9 mouse cellular contexts compared by ENCODE assay signal in the genomic region with DNA sequence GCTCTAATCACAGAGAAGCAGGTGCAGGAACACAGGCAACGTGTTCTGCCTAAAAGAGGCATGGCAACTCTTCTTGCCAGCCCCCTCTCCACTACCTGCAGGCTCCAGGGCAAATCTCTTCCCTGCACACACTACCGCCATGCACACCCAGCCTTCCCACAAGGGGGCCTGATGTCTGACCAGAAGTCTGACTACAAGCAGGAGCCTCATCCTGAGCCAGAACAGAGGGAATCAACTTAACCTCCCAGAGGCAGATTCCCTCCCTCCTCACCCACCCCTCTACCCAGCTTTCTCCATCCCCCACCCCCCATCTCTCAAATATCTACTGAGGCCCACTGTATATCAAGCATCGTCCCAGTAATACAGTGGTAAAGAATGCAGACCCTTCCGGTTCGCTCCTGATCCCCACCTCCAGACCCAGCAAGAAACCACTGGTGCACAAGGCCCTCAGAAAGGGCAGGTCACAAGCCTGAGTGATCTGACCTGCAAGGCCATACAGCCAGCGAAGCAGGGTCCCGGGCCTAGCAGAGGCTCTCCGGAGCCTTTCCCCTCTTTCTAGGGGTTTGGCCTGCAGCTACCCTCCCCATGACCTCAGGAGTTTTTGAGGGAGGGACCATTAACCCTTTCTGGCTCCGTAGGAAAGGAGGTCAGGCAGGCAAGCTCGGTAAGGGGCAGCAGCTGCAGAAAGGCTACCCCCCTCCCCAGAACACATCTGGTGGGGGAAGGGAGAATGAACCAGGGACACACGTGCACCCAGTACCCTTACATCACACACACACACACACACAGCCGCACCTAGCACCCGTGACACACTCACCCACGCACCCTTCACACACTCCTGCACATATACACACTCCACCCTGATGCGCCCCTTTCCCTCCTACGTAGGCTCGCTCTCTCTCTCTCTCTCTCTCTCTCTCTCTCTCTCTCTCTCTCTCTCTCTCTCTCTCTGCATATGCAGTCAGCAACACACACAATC. TPM values are rescaled to one million over a fixed set of nuclear protein-coding genes. Genes with fewer than 3 reads are reported as not detected.
DNase-seq lines count a peak whose midpoint lies in the region; ATAC-seq lines count a peak whose summit lies in the region.
"Had no signal": no experiment of that assay in that cellular context is flagged by ENCODE, and none has a peak within 500 bp of the region (broad histone marks: within the 10 kb centered on the region; RNA-seq: fewer than 3 reads in every experiment).

No protein-coding gene starts in this region.

- peak overlapping the region; percentile 49 for H3K4me3 ChIP-seq in liver, embryonic 11.5 days (ENCODE audit: low read depth, low read length)
- H3K4me3 ChIP-seq in embryonic facial prominence, embryonic 10.5 days, result peak overlapping the region; percentile 69
- H3K4me3 ChIP-seq in hindbrain, embryonic 16.5 days (ENCODE audit: low read length), result peak overlapping the region; percentile 76
- H3K4me3 ChIP-seq in neural tube, embryonic 13.5 days, result peak overlapping the region; percentile 59

- no peak overlapping the region for H3K27ac ChIP-seq in liver, embryonic 11.5 days (ENCODE audit: low read depth, low read length)
- peak overlapping the region; percentile 80; the same call in 1 of the 2 replicates for H3K27ac ChIP-seq in embryonic facial prominence, embryonic 10.5 days (replicated peaks)
- H3K27ac ChIP-seq in hindbrain, embryonic 16.5 days (ENCODE audit: low read depth, low read length), result peak overlapping the region; percentile 55; the same call in 1 of the 2 replicates
- H3K27ac ChIP-seq in neural tube, embryonic 13.5 days (replicated peaks), result peak overlapping the region; percentile 87
- H3K27ac ChIP-seq: liver, embryonic 14.5 days had no signal

- ATAC-seq in liver, embryonic 11.5 days (replicated peaks; ENCODE audit: low FRiP score), result 0 out of 2 replicates have a peak, but pooled peaks have one; percentile 36
- peak; percentile 73 for ATAC-seq in hindbrain, embryonic 16.5 days
- peak; percentile 81 for ATAC-seq in neural tube, embryonic 13.5 days (ENCODE audit: low read depth)

- H3K9me3 ChIP-seq in liver, embryonic 11.5 days (ENCODE audit: control insufficient read depth, low read length), result no peaks in the 10 kb centered on the region
- no peaks in the 10 kb centered on the region for H3K9me3 ChIP-seq in embryonic facial prominence, embryonic 10.5 days
- H3K9me3 ChIP-seq in hindbrain, embryonic 16.5 days (ENCODE audit: control insufficient read depth, low read length), result no peaks in the 10 kb centered on the region
- no peaks in the 10 kb centered on the region for H3K9me3 ChIP-seq in neural tube, embryonic 13.5 days

- WGBS in liver, embryonic 11.5 days, result 13% methylated on average over 17 of the region's 17 CpGs
- 6% methylated on average over 17 of the region's 17 CpGs for WGBS in embryonic facial prominence, embryonic 10.5 days
- 15% methylated on average over 17 of the region's 17 CpGs for WGBS in hindbrain, embryonic 16.5 days
- 11% methylated on average over 17 of the region's 17 CpGs for WGBS in neural tube, embryonic 13.5 days

- H3K4me1 ChIP-seq in liver, embryonic 11.5 days (replicated peaks; ENCODE audit: control insufficient read depth, insufficient read depth, low read length), result no peaks in the 10 kb centered on the region; the same call in 1 of the 2 replicates
- H3K4me1 ChIP-seq in embryonic facial prominence, embryonic 10.5 days, result peaks cover 58% of the 10 kb centered on the region
- peaks cover 3% of the 10 kb centered on the region for H3K4me1 ChIP-seq in hindbrain, embryonic 16.5 days (ENCODE audit: control insufficient read depth, insufficient read depth, low read depth, low read length)
- H3K4me1 ChIP-seq in neural tube, embryonic 13.5 days (replicated peaks), result peaks cover 19% of the 10 kb centered on the region

- peaks cover 90% of the 10 kb centered on the region for H3K27me3 ChIP-seq in liver, embryonic 11.5 days (replicated peaks; ENCODE audit: control insufficient read depth, insufficient read depth, low read length)
- peaks cover 96% of the 10 kb centered on the region for H3K27me3 ChIP-seq in embryonic facial prominence, embryonic 10.5 days (replicated peaks; ENCODE audit: low read depth, poor library complexity, severe bottlenecking)
- H3K27me3 ChIP-seq in hindbrain, embryonic 16.5 days (replicated peaks; ENCODE audit: control insufficient read depth, insufficient read depth, low read length), result peaks cover 2% of the 10 kb centered on the region; the same call in 1 of the 2 replicates
- H3K27me3 ChIP-seq in neural tube, embryonic 13.5 days, result peaks cover 61% of the 10 kb centered on the region

- peak overlapping the region; percentile 71 for H3K4me2 ChIP-seq in liver, embryonic 11.5 days
- peak overlapping the region; percentile 74 for H3K4me2 ChIP-seq in hindbrain, embryonic 16.5 days (ENCODE audit: low read length)
- H3K4me2 ChIP-seq in neural tube, embryonic 13.5 days, result peak overlapping the region; percentile 75

- peak; percentile 32 for DNase-seq in liver, embryonic 11.5 days (ENCODE audit: low spot score)
- no peak for DNase-seq in liver
- peak; percentile 44 for DNase-seq in embryonic facial prominence, embryonic 10.5 days (ENCODE audit: low spot score)
- no peak for DNase-seq in layer of hippocampus, postnatal 10 days (ENCODE audit: low spot score in 2 of 2)
- DNase-seq in Muller cell, postnatal 12 days (ENCODE audit: inconsistent ontology term), result no peak
- DNase-seq in frontal cortex, postnatal 36 days (ENCODE audit: low spot score in 2 of 2), result no peak

- H3K9ac ChIP-seq in liver, embryonic 11.5 days (ENCODE audit: low read depth, low read length), result no peak overlapping the region
- peak overlapping the region; percentile 82 for H3K9ac ChIP-seq in hindbrain, embryonic 16.5 days (ENCODE audit: low read depth, low read length)
- peak overlapping the region; percentile 84 for H3K9ac ChIP-seq in neural tube, embryonic 13.5 days
- H3K9ac ChIP-seq: liver, embryonic 14.5 days had no signal

- no peaks in the 10 kb centered on the region for H3K36me3 ChIP-seq in liver, embryonic 11.5 days (ENCODE audit: control insufficient read depth, insufficient read depth, low read length)
- H3K36me3 ChIP-seq in embryonic facial prominence, embryonic 10.5 days (replicated peaks), result no peaks in the 10 kb centered on the region
- H3K36me3 ChIP-seq in hindbrain, embryonic 16.5 days (ENCODE audit: control insufficient read depth, insufficient read depth, low read length), result peaks cover 5% of the 10 kb centered on the region; the same call in 1 of the 2 replicates
- no peaks in the 10 kb centered on the region for H3K36me3 ChIP-seq in neural tube, embryonic 13.5 days

RNA-seq across cellular contexts. Expression of gene Prrt4, which starts 1.2 kb away (rescaled TPM):
- 0.34 and 0.55 TPM in 2 replicates for polyA plus RNA-seq in liver, embryonic 11.5 days (2014; fragmentation: Nextera tagmentation; extraction: Ambion mirVana)
- polyA plus RNA-seq in embryonic facial prominence, embryonic 10.5 days (2016; fragmentation: Nextera tagmentation; extraction: Ambion mirVana), result 1.9 and 2.0 TPM in 2 replicates
- 11.1 and 11.7 TPM in 2 replicates for polyA plus RNA-seq in hindbrain, embryonic 16.5 days (2015; fragmentation: Nextera tagmentation; extraction: Ambion mirVana)
- 4.8 TPM in 2 replicates for polyA plus RNA-seq in neural tube, embryonic 13.5 days (2015; fragmentation: Nextera tagmentation; extraction: Ambion mirVana)
- 10 to 100 TPM in 1 of 2 experiments, 1 to 10 TPM in 1; 8.1 to 10.3 TPM for total RNA-seq in layer of hippocampus, postnatal 10 days (2021)

RNA-seq across cellular contexts. Expression of gene Rbm28, which starts 13.4 kb away (rescaled TPM):
- polyA plus RNA-seq in liver, embryonic 11.5 days (2014; fragmentation: Nextera tagmentation; extraction: Ambion mirVana), result 48.4 and 54.6 TPM in 2 replicates
- polyA plus RNA-seq in embryonic facial prominence, embryonic 10.5 days (2016; fragmentation: Nextera tagmentation; extraction: Ambion mirVana), result 53.9 and 60.6 TPM in 2 replicates
- 33.8 and 41.6 TPM in 2 replicates for polyA plus RNA-seq in hindbrain, embryonic 16.5 days (2015; fragmentation: Nextera tagmentation; extraction: Ambion mirVana)
- polyA plus RNA-seq in neural tube, embryonic 13.5 days (2015; fragmentation: Nextera tagmentation; extraction: Ambion mirVana), result 41.3 and 44.4 TPM in 2 replicates
- 10 to 100 TPM; 33.7 to 43.6 TPM for total RNA-seq in layer of hippocampus, postnatal 10 days (2021)

RNA-seq across cellular contexts. Expression of gene Impdh1, which starts 38.0 kb away (rescaled TPM):
- 26.5 and 26.7 TPM in 2 replicates for polyA plus RNA-seq in liver, embryonic 11.5 days (2014; fragmentation: Nextera tagmentation; extraction: Ambion mirVana)
- polyA plus RNA-seq in embryonic facial prominence, embryonic 10.5 days (2016; fragmentation: Nextera tagmentation; extraction: Ambion mirVana), result 44.7 and 50.2 TPM in 2 replicates
- 71.5 and 80.7 TPM in 2 replicates for polyA plus RNA-seq in hindbrain, embryonic 16.5 days (2015; fragmentation: Nextera tagmentation; extraction: Ambion mirVana)
- polyA plus RNA-seq in neural tube, embryonic 13.5 days (2015; fragmentation: Nextera tagmentation; extraction: Ambion mirVana), result 84.7 and 91.1 TPM in 2 replicates
- 10 to 100 TPM; 84.5 to 87.2 TPM for total RNA-seq in layer of hippocampus, postnatal 10 days (2021)

Comparison
In these comparisons a context has a peak if more than half of its experiments do, and no peak if none do; other contexts are left out.
1. DNase-seq: peak in liver, embryonic 11.5 days (single experiment) and embryonic facial prominence, embryonic 10.5 days (single experiment); none in liver (single experiment), layer of hippocampus, postnatal 10 days (0 of 2), Muller cell, postnatal 12 days (single experiment) and frontal cortex, postnatal 36 days (0 of 2).
2. Peak in every context shown above with its lines, with median percentiles within 50 percentile points of each other: ATAC-seq, H3K4me2 ChIP-seq and H3K4me3 ChIP-seq.